Mouse (Mus musculus) MEL (cell line): Measurements from ENCODE around the gene Sun2. TPM values are rescaled to one million over a fixed set of nuclear protein-coding genes. Genes with fewer than 3 reads are reported as not detected.

Source experiments
- DNase-seq: peaks from one replicate; pipeline ENCODE4 v3.0.0; 2011; ENCODE audit warnings: low read depth, low spot score
- H3K27ac ChIP-seq: 2 replicates; pipeline ENCODE4 v1.5.1; 2012; ENCODE audit warnings: low read depth, mild to moderate bottlenecking, control low read depth, low read length, moderate library complexity; ENCODE audit not compliant: control insufficient read depth
- H3K27me3 ChIP-seq, 2 experiments: fragments of 150-350 bp in 1 of 2; sonication (generic) in 1 of 2; 2 replicates each; pipeline ENCODE4 v1.6.1; 2012; ENCODE audit warnings: low read length in 2 of 2, mild to moderate bottlenecking in 2 of 2, improper control_type of control experiment in 1 of 2, moderate library complexity in 1 of 2; ENCODE audit not compliant: insufficient read depth in 2 of 2, control insufficient read depth in 1 of 2
- H3K36me3 ChIP-seq, 2 experiments: 2 replicates each; pipeline ENCODE4 v1.6.1; 2012 to 2014; ENCODE audit warnings: low read length in 2 of 2, improper control_type of control experiment in 1 of 2, inconsistent platforms in 1 of 2, mild to moderate bottlenecking in 1 of 2; ENCODE audit not compliant: insufficient read depth in 2 of 2, control insufficient read depth in 1 of 2
- H3K4me1 ChIP-seq, 2 experiments: fragments of 150-350 bp in 1 of 2; sonication (generic) in 1 of 2; 2 replicates each; pipeline ENCODE4 v1.6.1; 2012; ENCODE audit warnings: low read length in 2 of 2, improper control_type of control experiment in 1 of 2, mild to moderate bottlenecking in 1 of 2; ENCODE audit not compliant: insufficient read depth in 2 of 2, control insufficient read depth in 1 of 2
- H3K4me3 ChIP-seq, 2 experiments: fragments of 150-350 bp in 1 of 2; sonication (generic) in 1 of 2; 2 replicates each; pipeline ENCODE4 v1.5.1; 2012; ENCODE audit warnings: low read depth in 2 of 2, low read length in 2 of 2, mild to moderate bottlenecking in 2 of 2, moderate library complexity in 2 of 2, control low read depth in 1 of 2, improper control_type of control experiment in 1 of 2; ENCODE audit not compliant: control insufficient read depth in 1 of 2, insufficient read depth in 1 of 2
- H3K79me2 ChIP-seq: 2 replicates; pipeline ENCODE4 v1.6.1; 2012; ENCODE audit warnings: mild to moderate bottlenecking, low read length, moderate library complexity; ENCODE audit not compliant: control insufficient read depth, poor library complexity, insufficient read depth
- H3K9ac ChIP-seq: 2 replicates; pipeline ENCODE4 v1.6.1; 2012; ENCODE audit warnings: low read depth, mild to moderate bottlenecking, control low read depth, low read length, moderate library complexity; ENCODE audit not compliant: control insufficient read depth, poor library complexity, severe bottlenecking
- H3K9me3 ChIP-seq: fragments of 150-350 bp; sonication (generic); replicated peaks from 2 replicates; pipeline ENCODE4 v1.6.1; 2012; ENCODE audit warnings: mild to moderate bottlenecking, low read length, improper control_type of control experiment, moderate library complexity; ENCODE audit not compliant: insufficient read depth
- BHLHE40 ChIP-seq: IDR thresholded peaks from 2 replicates; pipeline ENCODE4 v1.6.1; 2012; ENCODE audit warnings: low read depth, mild to moderate bottlenecking, inconsistent platforms, low read length, improper control_type of control experiment, borderline replicate concordance
- CTCF ChIP-seq, 3 experiments: IDR thresholded peaks in 2 of 3; conservative IDR thresholded peaks in 1 of 3; 2 replicates each; pipeline ENCODE4 v1.5.1; 2011 to 2012; ENCODE audit warnings: low read length in 3 of 3, low read depth in 2 of 3, mild to moderate bottlenecking in 2 of 3, improper control_type of control experiment in 1 of 3, inconsistent platforms in 1 of 3, mixed read lengths in 1 of 3, moderate library complexity in 1 of 3; ENCODE audit not compliant: control insufficient read depth in 1 of 3, insufficient read depth in 1 of 3, poor library complexity in 1 of 3, severe bottlenecking in 1 of 3
- E2F4 ChIP-seq: IDR thresholded peaks from 2 replicates; pipeline ENCODE4 v1.6.1; 2011; ENCODE audit warnings: low read depth, low read length, improper control_type of control experiment, borderline replicate concordance
- ELF1 ChIP-seq: IDR thresholded peaks from 2 replicates; pipeline ENCODE4 v1.6.1; 2014; ENCODE audit warnings: low read depth, mild to moderate bottlenecking, inconsistent platforms, low read length, improper control_type of control experiment, moderate library complexity
- ETS1 ChIP-seq: IDR thresholded peaks from 2 replicates; pipeline ENCODE4 v1.6.1; 2012; ENCODE audit warnings: low read depth, mild to moderate bottlenecking, inconsistent platforms, low read length, improper control_type of control experiment, moderate library complexity
- GABPA ChIP-seq: IDR thresholded peaks from 2 replicates; pipeline ENCODE4 v1.6.1; 2012; ENCODE audit warnings: low read depth, mild to moderate bottlenecking, inconsistent platforms, low read length, improper control_type of control experiment, moderate library complexity
- GATA1 ChIP-seq: IDR thresholded peaks from 2 replicates; pipeline ENCODE4 v1.6.1; 2011; ENCODE audit warnings: low read depth, low read length, improper control_type of control experiment
- HCFC1 ChIP-seq: IDR thresholded peaks from 2 replicates; pipeline ENCODE4 v1.6.1; 2012; ENCODE audit warnings: low read depth, mild to moderate bottlenecking, inconsistent platforms, low read length, improper control_type of control experiment, moderate library complexity
- JUND ChIP-seq: IDR thresholded peaks from 2 replicates; pipeline ENCODE4 v1.6.1; 2011; ENCODE audit warnings: low read depth, mild to moderate bottlenecking, improper control_type of control experiment, low read length
- MAFK ChIP-seq: IDR thresholded peaks from 2 replicates; pipeline ENCODE4 v1.6.1; 2011; ENCODE audit warnings: low read depth, mild to moderate bottlenecking, low read length, improper control_type of control experiment, borderline replicate concordance
- MEF2A ChIP-seq: IDR thresholded peaks from 2 replicates; pipeline ENCODE4 v1.6.1; 2014; ENCODE audit warnings: low read depth, mild to moderate bottlenecking, inconsistent platforms, low read length, improper control_type of control experiment; ENCODE audit not compliant: poor library complexity, insufficient replicate concordance, severe bottlenecking; ENCODE audit errors: extremely low read depth
- MXI1 ChIP-seq: IDR thresholded peaks from 2 replicates; pipeline ENCODE4 v1.6.1; 2011; ENCODE audit warnings: mild to moderate bottlenecking, low read depth, low read length, improper control_type of control experiment
- MYB ChIP-seq: IDR thresholded peaks from 2 replicates; pipeline ENCODE4 v1.6.1; 2011; ENCODE audit warnings: mild to moderate bottlenecking, low read depth, low read length, improper control_type of control experiment
- MYC ChIP-seq: IDR thresholded peaks from 2 replicates; pipeline ENCODE4 v1.6.1; 2011; ENCODE audit warnings: low read depth, mild to moderate bottlenecking, low read length, improper control_type of control experiment, moderate library complexity
- NELFE ChIP-seq: IDR thresholded peaks from 2 replicates; pipeline ENCODE4 v1.6.1; 2011; ENCODE audit warnings: low read depth, low read length, improper control_type of control experiment
- NRF1 ChIP-seq: IDR thresholded peaks from 2 replicates; pipeline ENCODE4 v1.6.1; 2014; ENCODE audit warnings: low read depth, mild to moderate bottlenecking, inconsistent platforms, low read length, improper control_type of control experiment, moderate library complexity; ENCODE audit not compliant: poor library complexity, insufficient read depth, severe bottlenecking
- POLR2A ChIP-seq, 2 experiments: IDR thresholded peaks; 2 replicates each; pipeline ENCODE4 v1.6.1; 2011 to 2012; ENCODE audit warnings: low read length in 2 of 2, mild to moderate bottlenecking in 2 of 2, control low read depth in 1 of 2, improper control_type of control experiment in 1 of 2, low read depth in 1 of 2, moderate library complexity in 1 of 2; ENCODE audit not compliant: control insufficient read depth in 1 of 2, insufficient read depth in 1 of 2, poor library complexity in 1 of 2
- POLR2AphosphoS2 ChIP-seq: IDR thresholded peaks from 2 replicates; pipeline ENCODE4 v1.6.1; 2011; ENCODE audit warnings: low read length, improper control_type of control experiment
- POLR2AphosphoS5 ChIP-seq: IDR thresholded peaks from 2 replicates; pipeline ENCODE4 v1.6.1; 2012; ENCODE audit warnings: low read depth, borderline replicate concordance, mild to moderate bottlenecking, inconsistent platforms, low read length, moderate library complexity, mixed read lengths
- SIN3A ChIP-seq: IDR thresholded peaks from 2 replicates; pipeline ENCODE4 v1.6.1; 2012; ENCODE audit warnings: low read length, improper control_type of control experiment, inconsistent platforms
- TAL1 ChIP-seq: IDR thresholded peaks from 2 replicates; pipeline ENCODE4 v1.6.1; 2012; ENCODE audit warnings: mild to moderate bottlenecking, inconsistent platforms, low read length, moderate library complexity, mixed read lengths
- TBP ChIP-seq: IDR thresholded peaks from 2 replicates; pipeline ENCODE4 v1.8.0; 2011; ENCODE audit warnings: low read depth, low read length, improper control_type of control experiment
- TCF12 ChIP-seq: IDR thresholded peaks from 2 replicates; pipeline ENCODE4 v1.6.1; 2014; ENCODE audit warnings: low read depth, mild to moderate bottlenecking, inconsistent platforms, low read length, improper control_type of control experiment, moderate library complexity
- USF1 ChIP-seq: IDR thresholded peaks from 2 replicates; pipeline ENCODE4 v1.6.1; 2014; ENCODE audit warnings: low read depth, mild to moderate bottlenecking, inconsistent platforms, low read length, improper control_type of control experiment, moderate library complexity
- USF2 ChIP-seq, 2 experiments: IDR thresholded peaks; 2 replicates each; pipeline ENCODE4 v1.6.1; 2011 to 2012; ENCODE audit warnings: improper control_type of control experiment in 2 of 2, low read length in 2 of 2, borderline replicate concordance in 1 of 2, inconsistent platforms in 1 of 2, low read depth in 1 of 2, mild to moderate bottlenecking in 1 of 2; ENCODE audit not compliant: insufficient read depth in 1 of 2
- ZKSCAN1 ChIP-seq: IDR thresholded peaks from 2 replicates; pipeline ENCODE4 v1.6.1; 2012; ENCODE audit warnings: low read depth, mild to moderate bottlenecking, inconsistent platforms, low read length, improper control_type of control experiment, moderate library complexity
- ZMIZ1 ChIP-seq: IDR thresholded peaks from 2 replicates; pipeline ENCODE4 v1.6.1; 2012; ENCODE audit warnings: low read depth, mild to moderate bottlenecking, inconsistent platforms, low read length, improper control_type of control experiment, moderate library complexity
- ZNF384 ChIP-seq: IDR thresholded peaks from 2 replicates; pipeline ENCODE4 v1.6.1; 2012; ENCODE audit warnings: low read depth, mild to moderate bottlenecking, inconsistent platforms, low read length, improper control_type of control experiment
- polyA plus RNA-seq, 2 experiments: library from polyadenylated mRNA; stranded (reverse) in 1 of 2; unstranded in 1 of 2; fragments of >175 nt in 1 of 2; fragments of >200 nt in 1 of 2; gene quantifications; 2 replicates each; pipeline versions ENCODE4 v1.2.1 to v1.2.4; 2012; ENCODE audit warnings: low replicate concordance in 2 of 2, low read depth in 1 of 2; ENCODE audit not compliant: insufficient read length in 2 of 2, insufficient read depth in 1 of 2, missing spikeins in 1 of 2
- total RNA-seq: library from RNA; depleted of rRNA; stranded (reverse); fragments of 300-350 nt; gene quantifications from 2 replicates; pipeline ENCODE4 v1.2.3, GENCODE M21; 2012

Sun2 gene
- total and polyA plus RNA-seq, 3 experiments = 4.3 to 10.6 TPM; not detected in 1

GRCm38 (mm10) chr15:79690426-79691022, 51.8 kb downstream of the Sun2 start, which contains the start of gene Gtpbp1 (continued):
- TF ChIP-seq ETS1 (no peak), POLR2AphosphoS5 (no peak), MAFK (no peak), TAL1 (no peak), HCFC1 (peak; percentile 66; the same call in 1 of the 2 replicates), ELF1 (no peak), ZNF384 (no peak), TCF12 (peak; percentile 33; the same call in 1 of the 2 replicates), SIN3A (peak; percentile 56; the same call in 1 of the 2 replicates), CTCF (IDR thresholded peaks at IDR 0.05 in 2 of 3, conservative IDR thresholded peaks at IDR 0.05 in 1 of 3; ENCODE audit: control insufficient read depth in 1 of 3, insufficient read depth in 1 of 3, low read depth in 2 of 3, low read length in 3 of 3, poor library complexity in 1 of 3, severe bottlenecking in 1 of 3) (no peak), ZMIZ1 (no peak), POLR2A (IDR thresholded peaks at IDR 0.05; ENCODE audit: control insufficient read depth in 1 of 2, insufficient read depth in 1 of 2, low read depth in 1 of 2, low read length in 2 of 2, poor library complexity in 1 of 2) (peak; percentile 69 to 78; a peak in 3 of 4 replicates), MEF2A (no peak), GABPA (no peak), JUND (no peak), POLR2AphosphoS2 (no peak; the same call in 1 of the 2 replicates), ZKSCAN1 (no peak), MYB (no peak), TBP (no peak), GATA1 (no peak), MXI1 (no peak; the same call in 1 of the 2 replicates), MYC (peak; percentile 60; the same call in 1 of the 2 replicates), NELFE (peak; percentile 60)

- DNase-seq = peak; percentile 58
- Histone ChIP-seq H3K27me3 (no peaks in the 10 kb centered on the region), H3K4me1 (peaks cover 6 to 31% of the 10 kb centered on the region in 2 experiments), H3K9ac (peak overlapping the region; percentile 62), H3K27ac (peak overlapping the region; percentile 73), H3K4me3 (peak overlapping the region; percentile 50 to 69), H3K9me3 (no peaks in the 10 kb centered on the region), H3K79me2 (peaks cover 65% of the 10 kb centered on the region), H3K36me3 (peaks cover 0 to 39% of the 10 kb centered on the region in 2 experiments; a peak in 2 of 4 replicates)
- TF ChIP-seq USF1 (no peak), ZNF384 (peak; percentile 80), POLR2A (IDR thresholded peaks at IDR 0.05; ENCODE audit: control insufficient read depth in 1 of 2, insufficient read depth in 1 of 2, low read depth in 1 of 2, low read length in 2 of 2, poor library complexity in 1 of 2) (no peak), E2F4 (no peak), ELF1 (no peak), BHLHE40 (peak; percentile 63; the same call in 1 of the 2 replicates), SIN3A (peak; percentile 74), NRF1 (peak; percentile 51; the same call in 1 of the 2 replicates), TAL1 (no peak), MXI1 (peak; percentile 86), GATA1 (0 out of 2 replicates have a peak, but pooled peaks have one; percentile 5), ZKSCAN1 (no peak), USF2 (IDR thresholded peaks at IDR 0.05; ENCODE audit: borderline replicate concordance in 1 of 2, insufficient read depth in 1 of 2, low read depth in 1 of 2, low read length in 2 of 2) (no peak)
Observed at GRCm38 (mm10) chr15:79689662-79690425, 52.5 kb downstream of the Sun2 start.
